Mouse (Mus musculus): ENCODE results near the gene P2rx5. TPM values are rescaled to one million over a fixed set of nuclear protein-coding genes. Genes with fewer than 3 reads are reported as not detected.

The P2rx5 gene
- polyA plus RNA-seq, 1 experiment from 2014 or later, result 0.33 TPM

DNA sequence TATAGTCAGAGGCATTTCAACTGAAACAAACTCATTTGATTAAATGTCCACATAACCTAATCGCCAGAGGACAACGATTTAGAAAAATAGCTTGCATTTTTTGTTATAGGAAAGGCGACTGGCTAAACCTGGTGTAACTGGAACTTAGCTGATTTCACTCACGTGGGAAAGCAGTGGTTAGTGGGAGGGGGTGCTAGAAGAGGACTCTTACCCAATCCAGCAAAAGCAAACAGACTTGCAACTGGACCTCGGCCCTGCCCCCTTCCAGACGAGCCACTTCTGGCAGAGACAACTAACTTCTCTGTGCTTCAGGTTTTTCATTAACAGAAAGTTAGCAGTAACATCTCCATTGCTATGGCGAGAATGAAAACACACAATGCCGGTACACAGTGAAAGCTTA is 15.4 kb downstream of the P2rx5 start:
- no peak for DNase-seq (ENCODE audit: low spot score)

- DNase-seq (ENCODE audit: low spot score), result no peak
Observed at GRCm38 (mm10) chr11:73176186-73176585, 16.0 kb downstream of the P2rx5 start.

- DNase-seq (ENCODE audit: low spot score), result peak; percentile 98
Observed at GRCm38 (mm10) chr11:73176608-73177508, 16.6 kb downstream of the P2rx5 start, which contains the start of the genes Emc6 and Tax1bp3. TSS of gene Emc6 (minus strand) at chr11:73177037. TSS of gene Tax1bp3 (plus strand) at chr11:73177083.

GRCm38 (mm10) chr11:73177509-73177875 is 17.3 kb downstream of the P2rx5 start:
- DNase-seq (ENCODE audit: low spot score), result peak; percentile 31

GRCm38 (mm10) chr11:73177895-73178294 is 17.7 kb downstream of the P2rx5 start:
- no peak for DNase-seq (ENCODE audit: low spot score)

- DNase-seq (ENCODE audit: low spot score), result no peak
Observed at GRCm38 (mm10) chr11:73185872-73186615, 25.8 kb downstream of the P2rx5 start.

DNA sequence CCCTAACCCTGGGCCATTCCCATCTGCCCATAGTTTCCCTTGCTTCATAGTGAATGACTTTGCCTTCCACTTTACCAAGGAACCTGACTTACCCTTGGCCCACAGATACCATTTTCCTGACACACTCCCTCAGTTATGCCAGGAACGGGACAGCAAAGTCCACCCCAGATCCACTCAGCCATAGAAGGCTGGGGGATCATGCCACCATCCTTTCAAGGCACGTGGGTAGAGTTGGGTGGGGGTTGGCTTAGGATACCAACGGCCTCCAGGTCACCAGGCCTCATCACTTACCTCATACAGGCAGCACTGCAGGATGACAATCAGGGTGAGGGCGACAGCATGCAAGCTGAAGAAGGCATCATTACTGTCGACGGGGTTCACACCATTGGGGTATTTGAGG is 27.0 kb downstream of the P2rx5 start:
- DNase-seq (ENCODE audit: low spot score), result no peak

- DNase-seq (ENCODE audit: low spot score), result no peak
Observed at GRCm38 (mm10) chr11:73193047-73193446, 32.8 kb downstream of the P2rx5 start.

DNA sequence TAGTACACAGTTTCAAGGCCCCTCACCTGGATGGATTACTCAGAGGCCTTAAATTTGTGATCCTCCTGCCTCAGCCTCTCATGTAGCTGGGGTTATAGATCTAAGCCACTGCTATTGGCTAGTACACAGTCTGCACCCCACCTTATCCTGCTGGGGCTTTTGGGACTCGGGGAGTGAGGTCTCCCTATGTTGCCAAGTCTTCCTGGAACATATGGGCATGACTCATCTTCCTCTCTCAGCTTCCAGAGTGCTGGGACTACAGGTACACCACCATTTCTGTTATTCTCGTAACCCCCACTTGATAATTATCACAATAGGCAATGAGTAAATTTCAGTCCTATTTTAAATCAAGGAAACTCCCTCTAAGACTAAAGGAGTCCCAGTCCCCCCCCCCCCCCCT is 34.2 kb downstream of the P2rx5 start:
- DNase-seq (ENCODE audit: low spot score), result no peak

DNA sequence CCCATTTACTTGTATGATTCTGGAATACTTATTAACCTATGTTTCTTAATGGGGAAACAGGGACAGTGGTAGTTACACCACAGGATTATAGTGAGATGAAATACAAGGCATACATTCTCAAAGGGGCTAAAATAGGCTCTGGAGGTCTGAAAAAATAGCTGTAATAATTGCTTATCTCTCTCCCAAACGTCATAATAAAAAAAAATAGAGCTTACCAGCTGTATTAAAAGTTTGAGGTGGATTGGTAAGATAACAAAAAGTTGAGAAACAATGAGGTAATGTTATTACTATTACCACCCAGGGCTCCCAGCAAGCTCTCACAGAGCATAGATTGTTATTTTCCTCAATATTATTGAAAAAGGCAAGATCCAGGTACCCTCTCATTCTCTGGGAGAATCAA is 38.0 kb downstream of the P2rx5 start:
- no peak for DNase-seq (ENCODE audit: low spot score)

GRCm38 (mm10) chr11:73198603-73199229 is 38.5 kb downstream of the P2rx5 start, which contains the start of gene Ctns:
TSS of gene Ctns (minus strand) at chr11:73199042.
- peak; percentile 89 for DNase-seq (ENCODE audit: low spot score)

GRCm38 (mm10) chr11:73199230-73199712 is 39.0 kb downstream of the P2rx5 start, which contains the start of gene Shpk:
TSS of gene Shpk (plus strand) at chr11:73199460.
- peak; percentile 95 for DNase-seq (ENCODE audit: low spot score)

GRCm38 (mm10) chr11:73199879-73200278 is 39.7 kb downstream of the P2rx5 start:
- DNase-seq (ENCODE audit: low spot score), result peak; percentile 36

- no peak for DNase-seq (ENCODE audit: low spot score)
Observed at GRCm38 (mm10) chr11:73201021-73201420, 40.8 kb downstream of the P2rx5 start.

DNA sequence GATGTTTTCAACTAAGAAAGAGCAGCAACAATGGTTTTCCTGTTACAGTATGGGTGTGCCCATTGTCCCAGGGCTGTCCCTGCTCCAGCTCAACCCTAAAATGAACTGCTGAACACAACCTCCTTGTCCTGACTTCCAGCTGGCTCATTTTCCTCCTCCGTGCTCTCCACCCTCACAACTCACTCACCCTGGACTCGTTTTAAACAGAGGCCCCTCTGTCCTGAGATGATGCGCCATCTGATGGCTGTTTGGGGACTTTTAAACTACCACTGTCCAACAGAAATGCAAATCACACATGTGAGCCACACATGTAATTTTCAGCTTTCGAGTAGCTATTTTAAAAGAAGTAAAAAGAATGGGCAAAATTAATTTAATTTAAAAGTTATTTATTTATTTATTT is 41.4 kb downstream of the P2rx5 start:
- no peak for DNase-seq (ENCODE audit: low spot score)

GRCm38 (mm10) chr11:73203895-73204294 is 43.7 kb downstream of the P2rx5 start:
- DNase-seq (ENCODE audit: low spot score), result no peak

DNA sequence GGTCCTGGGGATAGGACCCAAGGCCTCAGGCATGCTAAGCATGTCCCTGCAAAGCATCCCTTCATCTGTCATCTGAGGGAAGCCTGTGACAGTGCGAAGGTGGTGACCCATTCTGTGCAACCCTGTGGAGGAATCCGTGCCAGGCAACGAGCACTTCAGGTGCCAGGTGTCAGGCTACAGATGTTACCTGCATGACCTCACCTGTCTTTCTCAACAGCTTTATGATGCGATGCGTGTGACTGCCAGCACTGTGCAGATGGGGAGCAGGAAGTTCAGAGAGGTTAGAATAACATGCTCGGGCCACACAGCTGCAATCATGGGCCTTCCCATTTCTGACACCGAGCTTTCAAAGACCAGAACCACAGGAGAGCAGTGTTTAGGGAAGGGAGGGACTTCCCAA is 45.0 kb downstream of the P2rx5 start:
- no peak for DNase-seq (ENCODE audit: low spot score)

- no peak for DNase-seq (ENCODE audit: low spot score)
Observed at GRCm38 (mm10) chr11:73207621-73208020, 47.4 kb downstream of the P2rx5 start.

DNA sequence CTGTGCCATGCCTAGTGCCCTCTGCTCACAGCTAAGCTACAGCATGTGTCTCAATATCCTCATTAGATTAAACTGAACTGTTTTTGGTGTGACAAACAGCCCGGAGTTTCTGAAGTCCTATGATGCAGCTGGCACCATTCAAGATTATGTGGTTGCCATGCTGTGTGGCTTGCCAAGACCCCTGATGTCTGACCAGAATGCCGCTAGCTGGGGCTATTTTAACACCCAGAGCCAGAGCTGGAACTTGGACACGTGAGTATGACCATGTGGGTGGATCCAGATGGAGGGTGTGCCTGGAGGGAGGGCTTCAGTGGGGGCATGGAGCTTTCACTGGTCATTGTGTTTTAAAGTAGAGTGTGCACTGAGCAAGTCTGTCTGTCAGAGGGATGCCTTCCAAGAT is 53.7 kb downstream of the P2rx5 start:
- DNase-seq (ENCODE audit: low spot score), result no peak

GRCm38 (mm10) chr11:73219671-73220070 is 59.5 kb downstream of the P2rx5 start:
- no peak for DNase-seq (ENCODE audit: low spot score)

DNA sequence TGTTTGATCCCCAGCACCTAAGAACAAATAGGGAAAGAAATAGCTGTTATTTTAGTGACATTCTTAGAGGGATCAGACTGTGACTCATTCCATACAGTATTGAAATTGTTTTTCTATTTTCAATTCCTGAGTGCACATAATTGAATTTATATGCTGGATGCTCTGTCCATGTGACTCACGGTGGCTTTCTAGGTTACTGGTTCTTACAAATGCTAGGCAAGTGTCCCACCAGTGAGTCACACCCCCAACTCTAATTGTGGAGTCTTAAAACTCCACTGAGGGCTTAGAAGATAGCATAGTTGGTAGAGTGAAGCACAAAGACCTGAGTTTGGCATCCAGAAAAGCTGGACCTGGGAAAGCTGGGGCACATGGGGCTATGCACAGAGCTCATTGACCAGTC is 60.4 kb downstream of the P2rx5 start:
- DNase-seq (ENCODE audit: low spot score), result no peak

All from thymus, postnatal 0 days (tissue).